16 mouse cellular contexts compared by ENCODE assay signal in the genomic region with DNA sequence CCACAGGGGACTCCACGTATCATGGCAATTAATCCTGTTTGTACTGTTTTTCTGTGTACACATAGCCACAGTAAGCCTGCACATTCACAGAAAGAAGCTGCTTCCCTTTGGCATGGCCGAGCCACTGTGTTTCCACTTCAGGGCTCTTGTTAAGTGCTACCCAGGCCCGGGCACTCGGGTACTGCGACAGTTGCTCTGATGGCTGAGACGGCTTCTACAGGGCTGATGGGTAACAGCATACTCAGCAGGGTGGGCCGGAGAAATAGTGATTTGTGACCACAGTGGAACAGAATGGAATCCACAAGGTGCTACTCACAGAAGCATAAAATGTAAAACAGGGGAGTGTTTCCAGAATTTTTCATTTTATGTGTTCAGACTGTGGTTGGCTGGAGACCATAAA. TPM values are rescaled to one million over a fixed set of nuclear protein-coding genes. Genes with fewer than 3 reads are reported as not detected.
DNase-seq lines count a peak whose midpoint lies in the region; ATAC-seq and TF ChIP-seq lines count a peak whose summit lies in the region.
"Had no signal": no experiment of that assay in that cellular context is flagged by ENCODE, and none has a peak within 500 bp of the region (broad histone marks: within the 10 kb centered on the region; RNA-seq: fewer than 3 reads in every experiment).

No protein-coding gene starts in this region.

- no peak for TF ChIP-seq POLR2A in olfactory bulb, adult 2 months (IDR thresholded peaks at IDR 0.05; ENCODE audit: insufficient read depth, low read depth, low read length)

- H3K4me1 ChIP-seq in forebrain, embryonic 13.5 days = peaks cover 30% of the 10 kb centered on the region
- 0 out of 2 replicates have a peak, but pooled peaks cover 5% of the 10 kb centered on the region for H3K4me1 ChIP-seq in forebrain, embryonic 11.5 days (replicated peaks; ENCODE audit: control insufficient read depth, insufficient read depth, low read length)
- H3K4me1 ChIP-seq in hindbrain, postnatal 0 days (ENCODE audit: insufficient read depth, low read length) = peaks cover 14% of the 10 kb centered on the region
- peaks cover 18% of the 10 kb centered on the region for H3K4me1 ChIP-seq in olfactory bulb, adult 2 months (ENCODE audit: control insufficient read depth, insufficient read depth, low read length)

- peaks cover 13% of the 10 kb centered on the region for H3K36me3 ChIP-seq in forebrain, embryonic 13.5 days (ENCODE audit: poor library complexity, severe bottlenecking)
- no peaks in the 10 kb centered on the region for H3K36me3 ChIP-seq in forebrain, embryonic 11.5 days (ENCODE audit: control insufficient read depth, insufficient read depth, low read length)
- H3K36me3 ChIP-seq in hindbrain, postnatal 0 days (ENCODE audit: insufficient read depth, low read length) = no peaks in the 10 kb centered on the region
- H3K36me3 ChIP-seq: liver, embryonic 15.5 days had no signal

- H3K27ac ChIP-seq in forebrain, embryonic 13.5 days = peak overlapping the region; percentile 41
- no peak overlapping the region for H3K27ac ChIP-seq in forebrain, embryonic 11.5 days (ENCODE audit: low read depth, low read length)
- peak overlapping the region; percentile 72; the same call in 1 of the 2 replicates for H3K27ac ChIP-seq in hindbrain, postnatal 0 days
- H3K27ac ChIP-seq in olfactory bulb, adult 2 months (ENCODE audit: insufficient read depth, low read depth, low read length) = 0 out of 2 replicates have a peak overlapping the region, but pooled peaks have one; percentile 77
- H3K27ac ChIP-seq: liver, embryonic 15.5 days had no signal

- H3K4me2 ChIP-seq in forebrain, embryonic 13.5 days = no peak overlapping the region
- H3K4me2 ChIP-seq in forebrain, embryonic 11.5 days (ENCODE audit: low read depth, low read length, severe bottlenecking) = no peak overlapping the region
- H3K4me2 ChIP-seq in hindbrain, postnatal 0 days (ENCODE audit: low read depth, low read length) = no peak overlapping the region
- H3K4me2 ChIP-seq: liver, embryonic 15.5 days had no signal

- intact Hi-C loops in left cerebral cortex, postnatal 4 days (cut with DNase I) = no loop called here

- no peak for DNase-seq in forebrain, embryonic 11.5 days (ENCODE audit: low spot score)
- peak; percentile 52 for DNase-seq in left cerebral cortex, postnatal 4 days
- DNase-seq in left cerebral cortex, adult 18-20 months (ENCODE audit: low spot score in 2 of 2) = no peak
- peak; percentile 34 for DNase-seq in hindbrain, postnatal 0 days (ENCODE audit: low spot score)
- no peak for DNase-seq in right cerebral cortex, adult 18-20 months
- no peak for DNase-seq in cerebellum, adult 9-11 months
- DNase-seq: adrenal gland, postnatal 36 days; B cell, adult 2 months; gastrocnemius, postnatal 14 days; heart, postnatal 10 days; lung, postnatal 36 days; thymus, adult 18-20 months had no signal

- H3K4me3 ChIP-seq in forebrain, embryonic 13.5 days = no peak overlapping the region
- H3K4me3 ChIP-seq in forebrain, embryonic 11.5 days (ENCODE audit: low read depth, low read length) = no peak overlapping the region
- H3K4me3 ChIP-seq in hindbrain, postnatal 0 days (ENCODE audit: low read length) = no peak overlapping the region
- H3K4me3 ChIP-seq in olfactory bulb, adult 2 months (ENCODE audit: insufficient read depth, low read depth, low read length) = no peak overlapping the region
- H3K4me3 ChIP-seq: liver, embryonic 15.5 days had no signal

- no peak overlapping the region for H3K9ac ChIP-seq in forebrain, embryonic 13.5 days
- no peak overlapping the region for H3K9ac ChIP-seq in forebrain, embryonic 11.5 days (ENCODE audit: low read length)
- H3K9ac ChIP-seq in hindbrain, postnatal 0 days (replicated peaks; ENCODE audit: low read length) = no peak overlapping the region
- H3K9ac ChIP-seq: liver, embryonic 15.5 days had no signal

- no peak for TF ChIP-seq CTCF in hindbrain, postnatal 0 days (IDR thresholded peaks at IDR 0.05; ENCODE audit: low read depth)
- TF ChIP-seq CTCF in olfactory bulb, adult 2 months (IDR thresholded peaks at IDR 0.05; ENCODE audit: insufficient read depth, low read depth, low read length) = no peak

- H3K27me3 ChIP-seq in forebrain, embryonic 13.5 days = no peaks in the 10 kb centered on the region
- H3K27me3 ChIP-seq in forebrain, embryonic 11.5 days (ENCODE audit: control insufficient read depth, insufficient read depth, low read length) = no peaks in the 10 kb centered on the region
- H3K27me3 ChIP-seq in hindbrain, postnatal 0 days (ENCODE audit: insufficient read depth, low read length) = no peaks in the 10 kb centered on the region

- ATAC-seq in forebrain, embryonic 13.5 days = no peak
- ATAC-seq in forebrain, embryonic 11.5 days (replicated peaks; ENCODE audit: low FRiP score) = no peak
- ATAC-seq in hindbrain, postnatal 0 days = peak; percentile 52

- 72% methylated on average over 7 of the region's 7 CpGs for WGBS in forebrain, embryonic 13.5 days
- 83% methylated on average over 7 of the region's 7 CpGs for WGBS in forebrain, embryonic 11.5 days
- WGBS in hindbrain, postnatal 0 days = 52% methylated on average over 7 of the region's 7 CpGs
- WGBS in olfactory bulb, adult 2 months = 58% methylated on average over 7 of the region's 7 CpGs

- H3K9me3 ChIP-seq in forebrain, embryonic 13.5 days (replicated peaks) = no peaks in the 10 kb centered on the region
- no peaks in the 10 kb centered on the region for H3K9me3 ChIP-seq in forebrain, embryonic 11.5 days (ENCODE audit: control insufficient read depth, low read length)
- no peaks in the 10 kb centered on the region for H3K9me3 ChIP-seq in hindbrain, postnatal 0 days (ENCODE audit: low read length)
- H3K9me3 ChIP-seq: G1E; liver, embryonic 15.5 days had no signal

RNA-seq across cellular contexts. Expression of gene Kidins220, which starts 45.7 kb away (rescaled TPM):
- 72.4 and 88.3 TPM in 2 replicates for polyA plus RNA-seq in forebrain, embryonic 13.5 days (2015; fragmentation: Nextera tagmentation; extraction: Ambion mirVana)
- polyA plus RNA-seq in forebrain, embryonic 11.5 days (2014; fragmentation: Nextera tagmentation; extraction: Ambion mirVana) = 45.4 and 47.2 TPM in 2 replicates
- total RNA-seq in left cerebral cortex, postnatal 4 days (2021) = 100 to 1,000 TPM; 426 to 438 TPM
- total RNA-seq in left cerebral cortex, adult 18-20 months (2021) = 100 to 1,000 TPM; 322 to 340 TPM
- total RNA-seq in hindbrain, postnatal 0 days (2014; rRNA removed) = 199 and 230 TPM in 2 replicates
- 76.5 and 79.6 TPM in 2 replicates for polyA plus RNA-seq in hindbrain, postnatal 0 days (2015; fragmentation: Nextera tagmentation; extraction: Ambion mirVana)
- polyA plus RNA-seq in olfactory bulb, adult 2 months (2012; ENCODE audit: insufficient read depth, insufficient read length, low replicate concordance, missing spikeins) = 235 and 458 TPM in 2 replicates

Comparison
In these comparisons a context has a peak if more than half of its experiments do, and no peak if none do; other contexts are left out.
1. DNase-seq: peak in left cerebral cortex, postnatal 4 days (single experiment) and hindbrain, postnatal 0 days (single experiment); none in forebrain, embryonic 11.5 days (single experiment), left cerebral cortex, adult 18-20 months (0 of 2), right cerebral cortex, adult 18-20 months (single experiment) and cerebellum, adult 9-11 months (single experiment).